Mouse (Mus musculus) cerebellum, adult 11-12 months (tissue): ENCODE data around the gene P4hb.
"Not testable (repeated sequence)": the region's sequence is repeated elsewhere in the genome, so short reads cannot be mapped to it uniquely, and the experiment has no call there.

Experiments
- DNase-seq: peaks from one replicate; pipeline ENCODE4 v3.0.0; 2022

The P4hb gene

DNA sequence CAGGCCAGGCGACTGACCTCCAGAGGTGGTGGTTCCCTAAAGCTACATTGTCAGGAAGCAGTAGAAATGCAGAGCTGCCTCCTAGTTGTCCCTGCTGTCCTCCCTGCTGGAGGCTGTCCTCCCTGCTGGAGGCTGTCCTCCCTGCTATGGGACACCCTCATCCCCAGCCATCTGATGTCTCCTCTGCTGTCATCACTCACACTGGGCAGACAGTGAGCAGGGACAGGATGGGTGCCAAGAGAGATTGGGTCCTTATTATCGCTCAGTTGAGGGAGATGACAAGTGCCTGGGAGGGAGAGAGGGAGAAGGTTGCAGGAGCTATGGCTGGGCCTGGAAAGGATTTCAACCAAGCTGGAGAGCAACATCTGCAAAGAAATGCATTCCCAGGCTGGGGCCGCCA, 37.9 kb downstream of the P4hb start:
- no peak for DNase-seq

DNA sequence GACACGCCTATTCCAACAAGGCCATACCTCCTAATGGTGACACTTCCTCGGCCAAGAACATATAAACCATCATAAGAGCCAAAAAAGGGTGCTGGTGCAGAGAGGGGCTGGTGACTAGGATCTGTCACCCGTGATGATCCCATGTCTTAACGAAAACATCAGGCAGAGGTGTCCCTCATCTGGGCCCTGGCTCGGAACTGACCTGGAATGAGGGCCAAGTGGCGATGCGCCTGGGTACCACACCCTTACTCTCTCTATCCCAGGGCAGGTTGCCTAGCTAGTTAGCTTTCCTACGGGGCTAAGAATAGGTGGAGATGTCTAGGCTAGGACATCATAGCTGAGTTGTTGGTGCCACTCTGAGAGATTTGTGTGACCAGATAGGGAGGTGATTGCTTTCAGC, 39.0 kb downstream of the P4hb start:
- DNase-seq = no peak

GRCm38 (mm10) chr11:120531646-120532045, 41.4 kb downstream of the P4hb start:
- DNase-seq = no peak

DNA sequence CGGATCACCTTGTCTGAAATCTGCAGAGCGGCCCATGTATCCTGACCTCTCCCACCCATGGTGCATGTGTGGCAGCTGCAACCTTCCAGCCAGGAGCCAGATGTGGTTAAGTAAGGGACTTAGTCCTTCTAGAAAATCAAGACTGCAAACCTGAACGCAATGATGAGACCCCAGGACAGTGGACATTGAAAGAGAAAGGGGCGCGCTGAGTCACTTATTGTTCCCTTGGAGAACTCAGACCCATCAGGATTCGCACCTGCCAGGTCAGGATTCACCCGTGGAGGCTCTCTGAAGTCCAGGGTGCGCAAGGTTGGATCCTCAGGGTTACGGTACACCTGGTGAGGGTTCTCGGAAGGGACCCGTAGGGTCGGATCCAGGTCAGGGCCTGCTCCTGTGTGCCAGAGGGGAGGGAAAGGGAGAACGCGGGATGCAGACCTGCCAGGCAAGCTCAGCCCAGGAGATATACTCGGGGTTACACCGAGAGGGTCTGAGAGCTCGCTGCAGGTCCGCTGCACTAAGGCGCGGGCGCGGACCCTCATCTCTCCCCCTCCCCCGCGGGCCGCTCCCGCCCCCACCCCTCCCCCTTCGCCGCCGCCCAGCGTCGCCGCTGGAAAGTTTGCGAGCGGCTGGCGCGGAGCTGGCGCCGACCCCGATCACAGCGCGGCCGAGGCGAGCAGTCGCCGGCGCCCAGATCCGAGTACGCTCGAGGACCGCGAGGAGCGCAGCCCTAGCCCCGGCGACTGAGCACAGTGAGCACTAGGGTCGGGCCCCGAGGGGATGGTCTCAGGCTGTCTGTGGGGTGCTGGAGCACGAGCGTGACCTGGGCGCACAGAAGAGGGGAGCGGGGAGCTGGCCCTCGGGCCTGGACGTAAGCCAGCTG, 42.7 kb downstream of the P4hb start, which contains the start of gene Gcgr:
Gcgr (plus strand) TSS at position 615 of the 880 bp plus-strand sequence.
- DNase-seq = no peak

- DNase-seq = no peak
These were observed 44.1 kb downstream of the P4hb start for GRCm38 (mm10) chr11:120528903-120529302.

- DNase-seq = no peak
These were observed 45.2 kb downstream of the P4hb start for GRCm38 (mm10) chr11:120527690-120528354.

DNA sequence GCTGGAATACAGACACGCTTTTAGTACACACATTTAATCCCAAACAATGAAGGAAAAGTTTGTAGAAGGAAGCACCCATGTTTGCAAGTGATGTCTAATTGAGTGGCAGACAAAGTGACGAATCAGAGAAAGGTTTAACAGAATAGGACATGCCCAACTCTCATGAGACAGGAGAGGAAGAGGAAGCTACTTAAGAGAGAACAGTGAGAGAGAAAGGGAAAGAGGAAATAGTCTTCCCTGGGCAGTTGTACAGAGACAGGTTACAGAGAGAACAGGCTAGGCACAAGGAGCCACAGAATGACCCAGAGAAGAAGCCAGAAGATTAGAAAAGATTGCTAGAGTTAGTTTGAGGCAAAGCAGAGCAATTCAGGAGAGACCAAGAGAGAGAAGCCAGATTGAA, 47.1 kb downstream of the P4hb start:
- no peak for DNase-seq

DNA sequence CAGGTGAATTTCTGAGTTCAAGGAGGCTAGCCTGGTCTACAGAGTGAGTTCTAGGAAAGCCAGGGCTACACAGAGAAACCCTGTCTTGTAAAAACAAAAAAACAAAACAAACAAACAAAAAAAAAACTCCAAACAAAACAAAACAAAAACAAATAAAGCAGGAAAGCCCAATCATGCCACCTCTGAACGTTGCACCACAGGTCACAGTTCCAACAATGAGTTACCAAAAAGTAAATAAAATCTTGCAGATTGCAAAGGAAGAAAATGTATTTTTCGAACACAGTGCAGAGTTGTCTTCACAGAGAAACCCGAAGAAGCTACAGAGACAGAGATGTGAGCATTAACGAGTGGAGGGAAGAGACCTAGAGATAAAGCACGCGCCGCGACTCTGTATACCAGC, 50.5 kb downstream of the P4hb start:
- DNase-seq = no peak

DNA sequence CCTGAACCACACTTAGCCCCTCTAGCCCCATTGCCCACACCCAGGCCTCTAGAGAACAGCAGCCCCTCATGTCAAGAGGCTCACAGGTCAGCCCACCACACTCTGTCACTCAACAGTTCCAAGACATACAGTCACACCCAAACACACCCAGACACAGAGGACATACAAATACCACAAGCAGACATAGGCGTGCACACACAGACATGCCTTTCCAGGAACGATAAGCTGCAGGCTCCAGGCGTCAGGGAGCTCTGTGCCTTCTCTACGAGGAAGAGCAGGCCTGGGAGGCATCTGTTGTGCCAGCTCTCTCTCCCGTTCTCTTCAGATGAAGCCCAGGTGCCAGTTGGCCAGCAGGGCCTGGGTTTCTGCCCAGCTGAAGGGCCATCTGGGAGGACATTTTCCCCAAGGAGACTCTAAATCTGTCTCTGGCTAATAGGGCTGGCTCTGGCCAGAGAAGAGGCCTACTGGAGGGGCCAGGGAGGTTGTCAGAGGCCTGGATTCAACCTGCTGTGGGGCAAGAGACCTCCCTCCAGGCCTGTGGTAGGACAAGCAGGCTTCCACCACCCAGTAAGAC, 52.0 kb downstream of the P4hb start:
- peak; percentile 93 for DNase-seq

DNA sequence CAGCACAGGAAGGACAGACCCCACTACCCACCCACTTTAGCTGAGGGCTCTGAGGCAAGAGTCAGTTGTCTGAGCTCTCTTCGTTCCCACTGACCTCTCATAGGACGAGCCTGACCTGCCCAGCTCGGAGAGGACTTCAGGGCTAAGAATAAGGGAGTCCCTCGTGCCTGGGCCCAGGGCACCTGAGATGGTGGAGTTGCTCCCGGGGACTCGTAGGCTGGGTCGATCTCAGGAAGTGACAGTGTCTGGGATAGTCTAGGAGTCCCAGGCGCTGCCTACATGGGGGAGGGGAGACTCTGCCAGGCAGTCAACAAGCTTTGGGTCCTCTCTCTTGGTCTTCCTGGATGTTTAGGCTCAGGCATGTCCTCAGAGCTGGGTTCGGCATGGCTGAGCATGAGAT, 52.6 kb downstream of the P4hb start:
- no peak for DNase-seq

DNA sequence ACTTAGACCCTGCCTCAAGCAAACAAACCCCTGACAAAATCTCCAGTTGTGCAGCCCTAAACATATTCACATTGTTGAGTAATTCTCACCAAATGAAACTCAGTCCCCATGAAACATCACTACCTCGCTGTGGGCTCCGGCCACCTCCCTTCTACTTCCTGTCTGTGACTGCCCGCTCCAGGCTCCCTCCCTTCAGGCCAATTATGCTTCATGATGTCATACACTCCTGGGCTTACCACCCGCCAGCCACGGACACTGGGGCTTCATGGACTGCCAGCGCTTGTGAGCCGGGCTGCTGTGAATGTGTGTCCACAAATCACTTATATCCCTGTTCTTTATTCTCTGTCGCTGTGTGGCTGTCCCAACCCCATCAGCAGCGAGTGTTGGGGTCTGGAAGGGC, 53.3 kb downstream of the P4hb start:
- DNase-seq = no peak

- no peak for DNase-seq
These were observed 54.5 kb downstream of the P4hb start for GRCm38 (mm10) chr11:120518558-120518957.

- no peak for DNase-seq
These were observed 55.0 kb downstream of the P4hb start for GRCm38 (mm10) chr11:120518027-120518426.

DNA sequence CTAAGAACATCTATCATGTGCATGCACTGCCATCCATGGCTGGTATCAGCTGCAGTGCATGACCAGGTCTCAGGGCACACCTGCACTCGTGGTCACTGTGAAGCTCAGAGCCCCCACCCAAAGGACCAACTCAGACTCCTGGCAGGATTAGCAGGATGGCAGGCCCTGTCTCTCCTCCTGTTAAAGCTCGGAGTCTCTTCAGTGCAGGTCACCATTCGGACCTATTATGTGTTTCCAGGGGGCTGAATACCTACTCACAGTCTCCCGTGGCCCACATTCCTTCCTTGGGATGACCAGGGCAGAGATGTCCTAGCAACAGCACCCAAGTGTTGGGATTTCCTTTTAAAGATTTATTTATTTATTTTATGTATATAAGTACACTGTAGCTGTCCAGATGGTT, 55.9 kb downstream of the P4hb start:
- DNase-seq = no peak

GRCm38 (mm10) chr11:120515611-120516010, 57.4 kb downstream of the P4hb start:
- DNase-seq = peak; percentile 86

- not testable (repeated sequence) for DNase-seq
These were observed 58.8 kb downstream of the P4hb start for GRCm38 (mm10) chr11:120514262-120514661.

DNA sequence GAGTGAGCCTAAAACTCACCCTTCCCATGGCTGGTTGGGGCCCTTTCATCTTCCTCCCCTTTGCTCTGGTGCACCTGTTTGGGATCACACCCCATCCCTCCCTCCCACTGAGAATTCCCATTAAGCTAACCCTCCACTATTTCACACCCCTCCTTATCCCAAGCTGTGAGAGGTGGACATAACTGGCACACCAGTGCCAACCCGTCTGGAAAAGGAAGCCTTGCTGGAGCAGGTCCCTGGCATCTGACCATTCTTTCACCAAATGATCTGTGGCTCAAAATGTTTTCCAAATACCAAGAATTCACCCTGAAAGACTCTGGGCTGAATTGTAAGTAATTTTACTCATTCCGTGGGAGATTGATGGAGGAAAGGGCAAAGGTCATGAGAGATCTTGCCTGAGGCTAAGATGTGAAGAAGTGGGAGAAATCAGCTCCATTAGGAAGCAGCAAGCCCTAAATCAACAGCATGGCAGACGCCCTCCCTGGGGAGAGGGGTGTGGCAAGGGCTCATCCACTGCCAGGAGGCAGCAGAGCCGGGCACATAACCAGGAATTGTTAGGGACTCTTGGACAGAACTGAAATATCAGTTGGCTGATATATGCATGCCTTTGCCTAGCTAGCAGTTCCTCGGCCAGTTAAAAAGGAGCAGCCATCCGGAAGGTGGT, 60.1 kb downstream of the P4hb start:
- peak; percentile 73 for DNase-seq

GRCm38 (mm10) chr11:120510375-120511030, 62.5 kb downstream of the P4hb start:
- no peak for DNase-seq
